Mouse (Mus musculus) heart, postnatal 0 days (tissue): Measurements from ENCODE around the gene Gm16867. TPM values are rescaled to one million over a fixed set of nuclear protein-coding genes. Genes with fewer than 3 reads are reported as not detected.
"Not testable (repeated sequence)": the region's sequence is repeated elsewhere in the genome, so short reads cannot be mapped to it uniquely, and the experiment has no call there.

Experiments used
- ATAC-seq: fragments of 200-750 bp; cut with Nextera tagmentation; 2 replicates; pipeline ENCODE4 v1.8.0; 2017; ENCODE audit warnings: low read depth, moderate number of reproducible peaks, moderate library complexity; ENCODE audit not compliant: insufficient read depth
- DNase-seq: peaks from one replicate; pipeline ENCODE4 v3.0.0-alpha.2; 2016; ENCODE audit warnings: low spot score
- H3K27ac ChIP-seq: fragments of 300-500 bp; sonication (generic); 2 replicates; pipeline ENCODE4 v1.5.1; 2014; ENCODE audit warnings: low read depth, mild to moderate bottlenecking
- H3K27me3 ChIP-seq: fragments of 300-500 bp; sonication (generic); 2 replicates; pipeline ENCODE4 v1.6.1; 2014; ENCODE audit warnings: low read length, mixed read lengths; ENCODE audit not compliant: control insufficient read depth, insufficient read depth
- H3K36me3 ChIP-seq: fragments of 300-500 bp; sonication (generic); replicated peaks from 2 replicates; pipeline ENCODE4 v1.6.1; 2014; ENCODE audit warnings: low read length, mixed read lengths; ENCODE audit not compliant: control insufficient read depth, insufficient read depth
- H3K4me1 ChIP-seq: fragments of 300-500 bp; sonication (generic); 2 replicates; pipeline ENCODE4 v1.6.1; 2014; ENCODE audit warnings: antibody characterized with exemption; ENCODE audit not compliant: control insufficient read depth, insufficient read depth
- H3K4me2 ChIP-seq: fragments of 300-500 bp; sonication (generic); 2 replicates; pipeline ENCODE4 v1.6.1; 2014; ENCODE audit warnings: low read depth, mild to moderate bottlenecking, low read length, moderate library complexity
- H3K4me3 ChIP-seq: fragments of 300-500 bp; sonication (generic); 2 replicates; pipeline ENCODE4 v1.5.1; 2014; ENCODE audit warnings: low read depth, low read length
- H3K9ac ChIP-seq: fragments of 300-500 bp; sonication (generic); replicated peaks from 2 replicates; pipeline ENCODE4 v1.6.1; 2014; ENCODE audit warnings: low read depth, low read length, mixed read lengths
- H3K9me3 ChIP-seq: fragments of 300-500 bp; sonication (generic); replicated peaks from 2 replicates; pipeline ENCODE4 v1.6.1; 2016; ENCODE audit warnings: low read length; ENCODE audit not compliant: control insufficient read depth
- WGBS: fragments of 180-500 bp; shearing (Covaris S2); extraction: QIAGEN DNeasy Blood & Tissue Kit; methylation state at CpG from one replicate; pipeline ENCODE4 v1.1.7; 2014; 5-methylcytosine and 5-hydroxymethylcytosine counted together
- polyA plus RNA-seq: library from polyadenylated mRNA; unstranded; fragments of >200 nt; fragmentation: Nextera tagmentation; extraction: Ambion mirVana; gene quantifications from 2 replicates; pipeline ENCODE4 v1.2.1, GENCODE M21; 2015
- total RNA-seq: library from RNA; depleted of rRNA; stranded (reverse); fragments of >200 nt; gene quantifications from 2 replicates; pipeline ENCODE4 v1.2.3, GENCODE M21; 2014; ENCODE audit warnings: low replicate concordance

Gm16867 gene
- total and polyA plus RNA-seq, 2 experiments from 2014 or later, result not detected

- H3K4me2 ChIP-seq, H3K36me3 ChIP-seq, H3K27me3 ChIP-seq, H3K4me1 ChIP-seq, DNase-seq, H3K9ac ChIP-seq, ATAC-seq, H3K9me3 ChIP-seq, H3K4me3 ChIP-seq, H3K27ac ChIP-seq: not testable (repeated sequence)
- WGBS, result no CpG with 5 or more reads among the region's 18 CpGs
These were observed 17.6 kb downstream of the Gm16867 start for GRCm38 (mm10) chr14:69485466-69486135.

- ATAC-seq, H3K27me3 ChIP-seq, H3K36me3 ChIP-seq, DNase-seq, H3K4me1 ChIP-seq, H3K9me3 ChIP-seq, H3K9ac ChIP-seq, H3K4me3 ChIP-seq, H3K4me2 ChIP-seq, H3K27ac ChIP-seq: not testable (repeated sequence)
- WGBS, result no CpG with 5 or more reads among the region's 11 CpGs
These were observed 29.1 kb downstream of the Gm16867 start for GRCm38 (mm10) chr14:69473941-69474646.

- H3K4me1 ChIP-seq, DNase-seq, H3K27ac ChIP-seq, H3K4me3 ChIP-seq, H3K36me3 ChIP-seq, ATAC-seq, H3K4me2 ChIP-seq, H3K9me3 ChIP-seq, H3K27me3 ChIP-seq, H3K9ac ChIP-seq: not testable (repeated sequence)
- WGBS, result no CpG with 5 or more reads among the region's 2 CpGs
These were observed 29.8 kb downstream of the Gm16867 start for GRCm38 (mm10) chr14:69473322-69473721.

- WGBS, result no CpG with 5 or more reads among the region's 8 CpGs
- H3K4me3 ChIP-seq, H3K36me3 ChIP-seq, H3K27me3 ChIP-seq, H3K9ac ChIP-seq, DNase-seq, H3K27ac ChIP-seq, H3K4me1 ChIP-seq, H3K9me3 ChIP-seq, H3K4me2 ChIP-seq: not testable (repeated sequence)
- peak; percentile 39; the same call in 1 of the 2 replicates for ATAC-seq
These were observed 32.9 kb downstream of the Gm16867 start for GRCm38 (mm10) chr14:69470122-69470708.

GRCm38 (mm10) chr14:69467612-69468366 is 35.4 kb downstream of the Gm16867 start:
- not testable (repeated sequence) for H3K4me3 ChIP-seq, H3K9me3 ChIP-seq, H3K27ac ChIP-seq, DNase-seq, H3K9ac ChIP-seq, H3K4me2 ChIP-seq, H3K27me3 ChIP-seq, H3K36me3 ChIP-seq, H3K4me1 ChIP-seq
- no CpG with 5 or more reads among the region's 17 CpGs for WGBS
- peak; percentile 45; the same call in 1 of the 2 replicates for ATAC-seq

- WGBS, result no CpG with 5 or more reads among the region's 4 CpGs
- peak; percentile 51; the same call in 1 of the 2 replicates for ATAC-seq
- not testable (repeated sequence) for H3K9me3 ChIP-seq, H3K4me1 ChIP-seq, H3K4me3 ChIP-seq, DNase-seq, H3K9ac ChIP-seq, H3K27ac ChIP-seq, H3K36me3 ChIP-seq, H3K4me2 ChIP-seq, H3K27me3 ChIP-seq
These were observed 38.7 kb downstream of the Gm16867 start for GRCm38 (mm10) chr14:69464465-69464864.

- not testable (repeated sequence) for H3K9ac ChIP-seq, H3K36me3 ChIP-seq, H3K4me1 ChIP-seq, ATAC-seq, H3K9me3 ChIP-seq, DNase-seq, H3K27me3 ChIP-seq, H3K27ac ChIP-seq, H3K4me3 ChIP-seq, H3K4me2 ChIP-seq
- no CpG with 5 or more reads among the region's 5 CpGs for WGBS
These were observed 45.5 kb downstream of the Gm16867 start for GRCm38 (mm10) chr14:69457691-69458090.

- not testable (repeated sequence) for H3K27me3 ChIP-seq, H3K9ac ChIP-seq, H3K27ac ChIP-seq, H3K9me3 ChIP-seq, H3K4me3 ChIP-seq, ATAC-seq, H3K4me1 ChIP-seq, DNase-seq, H3K4me2 ChIP-seq, H3K36me3 ChIP-seq
- no CpG with 5 or more reads among the region's 9 CpGs for WGBS
These were observed 48.5 kb downstream of the Gm16867 start for GRCm38 (mm10) chr14:69454640-69455039.
